Mouse (Mus musculus): ENCODE measurements around the gene Gzmn. TPM values are rescaled to one million over a fixed set of nuclear protein-coding genes. Genes with fewer than 3 reads are reported as not detected.

The Gzmn gene
- not detected in 2 replicates for polyA plus RNA-seq (2012; ENCODE audit: low replicate concordance)

DNA sequence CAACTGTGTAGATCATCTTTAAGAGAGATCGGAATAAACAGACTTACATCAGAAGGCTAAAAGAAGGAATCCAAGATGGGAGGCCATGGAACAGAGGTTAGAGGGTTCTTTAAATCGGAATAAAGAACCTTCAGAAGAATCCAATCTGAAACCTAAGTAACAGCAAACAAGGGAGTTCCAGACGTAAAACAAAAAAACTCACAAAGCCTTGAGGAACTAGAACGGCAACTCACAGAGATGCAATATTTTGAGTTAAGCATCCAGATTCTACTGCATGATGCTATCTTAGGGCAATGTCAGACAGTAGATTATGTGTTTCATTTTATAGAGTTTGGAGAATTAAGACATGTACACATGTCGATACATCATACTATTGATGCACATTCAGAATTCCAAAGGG lies at the start of gene Gzmn:
TSS of gene Gzmn (minus strand) at position 101 of the 400 bp plus-strand sequence.

DNA sequence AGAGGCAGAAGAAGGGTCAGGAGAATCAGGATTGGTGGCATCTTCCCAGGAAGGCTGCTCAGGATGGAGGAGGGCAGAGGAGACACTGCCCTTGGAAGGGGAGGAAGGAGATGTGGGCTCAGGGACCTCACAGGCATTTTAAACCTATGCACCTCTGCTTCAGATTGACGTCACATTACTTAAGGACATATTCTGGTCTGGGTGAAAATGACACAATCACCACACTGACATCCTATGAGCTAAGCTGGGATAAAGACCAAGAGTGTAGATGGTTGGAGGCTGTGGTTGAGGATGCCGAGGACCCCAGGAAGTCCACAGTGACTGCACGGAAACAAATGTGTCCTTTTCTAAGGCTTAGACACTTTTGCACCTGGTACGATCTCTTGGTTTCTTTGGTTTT lies 36.9 kb upstream of the Gzmn start, which contains the start of gene Gzmf:
TSS of gene Gzmf (minus strand) at position 101 of the 400 bp plus-strand sequence.

DNA sequence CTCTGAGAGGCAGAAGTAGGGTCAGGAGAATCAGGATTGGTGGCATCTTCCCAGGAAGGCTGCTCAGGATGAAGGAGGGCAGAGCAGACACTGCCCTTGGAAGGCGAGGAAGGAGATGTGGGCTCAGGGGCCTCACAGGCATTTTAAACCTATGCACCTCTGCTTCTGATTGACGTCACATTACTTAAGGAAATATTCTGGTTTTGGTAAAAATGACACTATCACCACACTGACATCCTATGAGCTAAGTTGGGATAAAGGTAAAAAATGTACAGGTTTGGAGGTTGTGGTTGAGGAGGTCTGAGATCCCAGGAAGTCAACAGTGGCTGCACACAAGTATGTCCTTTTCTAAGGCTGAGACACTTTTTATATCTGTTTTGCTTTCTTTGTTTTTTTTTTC lies 14.9 kb downstream of the Gzmn start, which contains the start of gene Gzmg:
TSS of gene Gzmg (minus strand) at position 101 of the 400 bp plus-strand sequence.

DNA sequence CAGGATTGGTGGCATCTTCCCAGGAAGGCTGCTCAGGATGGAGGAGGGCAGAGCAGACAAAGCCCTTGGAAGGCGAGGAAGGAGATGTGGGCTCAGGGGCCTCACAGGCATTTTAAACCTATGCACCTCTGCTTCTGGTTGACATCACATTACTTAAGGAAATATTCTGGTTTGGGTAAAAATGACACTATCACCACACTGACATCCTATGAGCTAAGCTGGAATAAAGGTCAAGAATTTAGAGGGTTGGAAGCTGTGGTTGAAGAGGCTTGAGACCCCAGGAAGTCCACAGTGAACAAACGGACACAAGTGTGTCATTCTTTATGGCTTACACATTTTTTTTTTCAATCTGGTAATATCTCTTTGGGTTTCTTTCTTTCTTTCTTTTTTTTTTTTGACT lies 41.9 kb downstream of the Gzmn start, which contains the start of gene Gzmd:
TSS of gene Gzmd (minus strand) at position 101 of the 400 bp plus-strand sequence.

DNA sequence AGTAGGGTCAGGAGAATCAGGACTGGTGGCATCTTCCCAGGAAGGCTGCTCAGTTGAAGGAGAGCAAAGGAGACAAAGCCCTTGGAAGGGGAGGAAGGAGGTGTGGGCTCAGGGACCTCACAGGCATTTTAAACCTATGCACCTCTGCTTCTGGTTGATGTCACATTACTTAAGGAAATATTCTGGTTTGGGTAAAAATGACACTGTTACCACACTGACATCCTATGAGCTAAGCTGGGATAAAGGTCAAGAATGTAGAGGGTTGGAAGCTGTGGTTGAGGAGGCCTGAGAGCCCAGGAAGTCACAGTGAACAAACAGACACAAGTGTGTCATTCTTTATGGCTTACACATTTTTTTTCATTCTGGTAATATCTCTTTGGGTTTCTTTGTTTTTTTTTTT lies 53.9 kb downstream of the Gzmn start, which contains the start of gene Gzme:
TSS of gene Gzme (minus strand) at position 101 of the 400 bp plus-strand sequence.

Other genes starting within 250 kb of the Gzmn start
- gene Cma1, start 229.9 kb downstream of the Gzmn start, polyA plus RNA-seq (2012; ENCODE audit: low replicate concordance): 0.73 and 2.0 TPM in 2 replicates
- not detected in 2 replicates for gene Cma2, start 223.6 kb downstream of the Gzmn start, polyA plus RNA-seq (2012; ENCODE audit: low replicate concordance)
- 0.82 TPM in 1 of 2 replicates, not detected in the other for gene Mcpt1, start 156.6 kb downstream of the Gzmn start, polyA plus RNA-seq (2012; ENCODE audit: low replicate concordance)
- not detected in 2 replicates for gene Mcpt9, start 144.1 kb downstream of the Gzmn start, polyA plus RNA-seq (2012; ENCODE audit: low replicate concordance)
- 0.11 TPM in 1 of 2 replicates, not detected in the other for gene Mcpt2, start 132.6 kb downstream of the Gzmn start, polyA plus RNA-seq (2012; ENCODE audit: low replicate concordance)
- 11.9 TPM in 1 of 2 replicates, not detected in the other for gene Mcpt4, start 112.3 kb downstream of the Gzmn start, polyA plus RNA-seq (2012; ENCODE audit: low replicate concordance)
- 0.50 and 1.1 TPM in 2 replicates for gene Mcpt8, start 89.3 kb downstream of the Gzmn start, polyA plus RNA-seq (2012; ENCODE audit: low replicate concordance)
- gene Ctsg, start 72.0 kb downstream of the Gzmn start, polyA plus RNA-seq (2012; ENCODE audit: low replicate concordance): 1.4 and 2.0 TPM in 2 replicates
- not detected in 2 replicates for gene Gzme, start 54.0 kb downstream of the Gzmn start, polyA plus RNA-seq (2012; ENCODE audit: low replicate concordance)
- gene Gzmd, start 42.0 kb downstream of the Gzmn start, polyA plus RNA-seq (2012; ENCODE audit: low replicate concordance): not detected in 2 replicates
- gene Gzmg, start 15.0 kb downstream of the Gzmn start, polyA plus RNA-seq (2012; ENCODE audit: low replicate concordance): not detected in 2 replicates
- gene Gzmf, start 36.8 kb upstream of the Gzmn start, polyA plus RNA-seq (2012; ENCODE audit: low replicate concordance): not detected in 2 replicates
- gene Gzmc, start 60.1 kb upstream of the Gzmn start, polyA plus RNA-seq (2012; ENCODE audit: low replicate concordance): not detected in 2 replicates
- gene Gzmb, start 87.7 kb upstream of the Gzmn start, polyA plus RNA-seq (2012; ENCODE audit: low replicate concordance): 1.8 and 3.8 TPM in 2 replicates
- gene Atp12a, start 190.5 kb upstream of the Gzmn start, polyA plus RNA-seq (2012; ENCODE audit: low replicate concordance): not detected in 2 replicates
- gene Rnf17, start 228.0 kb upstream of the Gzmn start, polyA plus RNA-seq (2012; ENCODE audit: low replicate concordance): 0.21 TPM in 1 of 2 replicates, not detected in the other

All from hematopoietic multipotent progenitor cell, adult 10-12 weeks (in vitro differentiated cells).